Mouse (Mus musculus) MEL (cell line): ENCODE data around the gene Ppp1cc.

Experiments
- CTCF ChIP-seq, 3 experiments: IDR thresholded peaks in 2 of 3; conservative IDR thresholded peaks in 1 of 3; 2 replicates each; pipeline ENCODE4 v1.5.1; 2011 to 2012; ENCODE audit warnings: low read length in 3 of 3, low read depth in 2 of 3, mild to moderate bottlenecking in 2 of 3, improper control_type of control experiment in 1 of 3, inconsistent platforms in 1 of 3, mixed read lengths in 1 of 3, moderate library complexity in 1 of 3; ENCODE audit not compliant: control insufficient read depth in 1 of 3, insufficient read depth in 1 of 3, poor library complexity in 1 of 3, severe bottlenecking in 1 of 3
- ELF1 ChIP-seq: IDR thresholded peaks from 2 replicates; pipeline ENCODE4 v1.6.1; 2014; ENCODE audit warnings: low read depth, mild to moderate bottlenecking, inconsistent platforms, low read length, improper control_type of control experiment, moderate library complexity
- ETS1 ChIP-seq: IDR thresholded peaks from 2 replicates; pipeline ENCODE4 v1.6.1; 2012; ENCODE audit warnings: low read depth, mild to moderate bottlenecking, inconsistent platforms, low read length, improper control_type of control experiment, moderate library complexity
- MAFK ChIP-seq: IDR thresholded peaks from 2 replicates; pipeline ENCODE4 v1.6.1; 2011; ENCODE audit warnings: low read depth, mild to moderate bottlenecking, low read length, improper control_type of control experiment, borderline replicate concordance
- MXI1 ChIP-seq: IDR thresholded peaks from 2 replicates; pipeline ENCODE4 v1.6.1; 2011; ENCODE audit warnings: mild to moderate bottlenecking, low read depth, low read length, improper control_type of control experiment
- POLR2A ChIP-seq, 2 experiments: IDR thresholded peaks; 2 replicates each; pipeline ENCODE4 v1.6.1; 2011 to 2012; ENCODE audit warnings: low read length in 2 of 2, mild to moderate bottlenecking in 2 of 2, control low read depth in 1 of 2, improper control_type of control experiment in 1 of 2, low read depth in 1 of 2, moderate library complexity in 1 of 2; ENCODE audit not compliant: control insufficient read depth in 1 of 2, insufficient read depth in 1 of 2, poor library complexity in 1 of 2
- POLR2AphosphoS2 ChIP-seq: IDR thresholded peaks from 2 replicates; pipeline ENCODE4 v1.6.1; 2011; ENCODE audit warnings: low read length, improper control_type of control experiment
- TAL1 ChIP-seq: IDR thresholded peaks from 2 replicates; pipeline ENCODE4 v1.6.1; 2012; ENCODE audit warnings: mild to moderate bottlenecking, inconsistent platforms, low read length, moderate library complexity, mixed read lengths
- TCF12 ChIP-seq: IDR thresholded peaks from 2 replicates; pipeline ENCODE4 v1.6.1; 2014; ENCODE audit warnings: low read depth, mild to moderate bottlenecking, inconsistent platforms, low read length, improper control_type of control experiment, moderate library complexity

DNA sequence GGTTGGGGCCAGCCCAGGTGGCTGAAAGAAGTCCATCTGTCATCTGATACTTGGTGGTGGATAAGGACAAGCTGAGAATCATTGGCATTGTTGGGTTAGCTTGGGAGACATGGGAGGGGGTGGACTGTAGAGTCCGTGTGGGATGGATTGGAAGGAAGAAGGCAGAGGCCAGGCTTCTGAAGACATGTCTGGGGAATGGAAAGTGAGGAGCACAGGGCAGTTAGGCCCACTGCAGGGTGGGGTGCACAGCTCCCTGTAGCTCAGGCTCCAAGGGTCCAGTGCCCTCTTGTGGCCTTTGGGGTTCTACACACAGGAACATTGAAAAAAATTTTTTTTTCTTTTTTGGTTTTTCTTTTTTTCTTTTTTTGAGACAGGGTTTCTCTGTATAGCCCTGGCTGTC, 18.3 kb downstream of the Ppp1cc start:
- TF ChIP-seq MXI1: no peak
- peak in 1 of 2 experiments; percentile 24; a peak in 1 of 4 replicates for TF ChIP-seq POLR2A (IDR thresholded peaks at IDR 0.05; ENCODE audit: control insufficient read depth in 1 of 2, insufficient read depth in 1 of 2, low read depth in 1 of 2, low read length in 2 of 2, poor library complexity in 1 of 2)
- TF ChIP-seq MAFK: no peak
- TF ChIP-seq CTCF (IDR thresholded peaks at IDR 0.05 in 2 of 3, conservative IDR thresholded peaks at IDR 0.05 in 1 of 3; ENCODE audit: control insufficient read depth in 1 of 3, insufficient read depth in 1 of 3, low read depth in 2 of 3, low read length in 3 of 3, poor library complexity in 1 of 3, severe bottlenecking in 1 of 3): peak; percentile 49 to 73 (median 69)
- TF ChIP-seq ETS1: no peak
- 0 out of 2 replicates have a peak, but pooled peaks have one; percentile 41 for TF ChIP-seq POLR2AphosphoS2
- TF ChIP-seq TAL1: no peak
- no peak for TF ChIP-seq TCF12
- TF ChIP-seq ELF1: no peak
